Mouse (Mus musculus) retina, adult 2 months (tissue): ENCODE measurements at regions not wholly inside any gene's neighbourhood (a gene's known extent, or its start where the extent isn't known, plus 50 kb on each side); places are given as distances from the start of the nearest gene placed in this dataset.
"Not testable (repeated sequence)": the region's sequence is repeated elsewhere in the genome, so short reads cannot be mapped to it uniquely, and the experiment has no call there.

Experiments
- DNase-seq: peaks from one replicate; pipeline ENCODE4 v3.0.0-alpha.2; 2012; ENCODE audit warnings: low read depth, low spot score

- no peak for DNase-seq
Observed at GRCm38 (mm10) chr6:89140469-89140868, 222.0 kb downstream of the Plxna1 start.

DNA sequence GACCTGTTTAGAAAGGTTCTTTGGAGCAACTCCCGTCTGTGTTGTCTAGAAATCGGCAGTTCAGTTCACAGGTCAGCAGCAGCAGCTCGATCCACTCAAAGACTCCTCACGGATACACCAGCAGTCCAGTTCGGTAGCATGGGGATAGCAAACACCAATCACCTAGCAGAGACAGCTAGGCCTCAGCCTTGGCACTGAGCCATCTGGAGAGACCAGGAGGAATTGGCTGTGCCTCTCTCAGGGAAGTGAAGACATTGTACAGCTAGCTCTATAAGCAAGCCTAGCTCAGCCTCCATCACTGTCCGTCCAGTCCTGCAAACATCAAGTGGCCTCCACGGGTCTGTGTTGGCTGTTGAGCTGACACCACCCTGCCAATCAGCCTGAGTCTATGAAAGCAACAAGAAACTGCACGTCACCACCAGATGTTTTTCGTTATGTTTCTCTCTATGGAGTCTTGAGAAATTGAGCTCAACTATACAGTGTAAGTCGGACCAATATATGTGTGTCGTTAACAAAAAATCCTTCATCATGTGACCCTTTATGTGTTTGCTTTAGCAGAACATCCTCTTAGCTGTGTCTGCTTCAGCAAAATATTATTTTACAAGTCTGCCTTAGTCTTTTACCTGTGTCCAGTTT lies 209.3 kb downstream of the Plxna1 start:
- DNase-seq: no peak

DNA sequence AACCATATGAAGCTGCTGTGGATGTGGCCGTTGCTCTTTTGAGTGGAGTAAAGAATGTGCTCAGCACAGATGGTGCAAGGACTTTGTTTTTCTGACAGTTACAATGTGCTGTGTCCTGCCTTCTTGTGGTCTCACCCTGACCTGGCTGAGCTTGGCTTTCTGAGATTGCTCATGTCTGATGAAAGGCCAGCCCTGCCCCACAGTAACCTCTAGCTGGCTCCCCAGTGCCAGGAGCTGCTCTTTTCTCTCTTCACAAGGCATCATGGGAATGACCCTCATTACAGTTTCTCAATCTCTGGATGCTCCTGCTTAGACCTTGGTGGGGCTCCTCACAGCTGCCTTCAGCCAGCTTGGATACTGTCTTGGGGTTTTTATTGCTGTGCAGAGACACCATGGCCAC lies 204.9 kb downstream of the Plxna1 start:
- DNase-seq: no peak

- DNase-seq: no peak
Observed at GRCm38 (mm10) chr6:89160051-89160450, 202.4 kb downstream of the Plxna1 start.

GRCm38 (mm10) chr6:89161746-89162145 lies 200.7 kb downstream of the Plxna1 start:
- DNase-seq: no peak

DNA sequence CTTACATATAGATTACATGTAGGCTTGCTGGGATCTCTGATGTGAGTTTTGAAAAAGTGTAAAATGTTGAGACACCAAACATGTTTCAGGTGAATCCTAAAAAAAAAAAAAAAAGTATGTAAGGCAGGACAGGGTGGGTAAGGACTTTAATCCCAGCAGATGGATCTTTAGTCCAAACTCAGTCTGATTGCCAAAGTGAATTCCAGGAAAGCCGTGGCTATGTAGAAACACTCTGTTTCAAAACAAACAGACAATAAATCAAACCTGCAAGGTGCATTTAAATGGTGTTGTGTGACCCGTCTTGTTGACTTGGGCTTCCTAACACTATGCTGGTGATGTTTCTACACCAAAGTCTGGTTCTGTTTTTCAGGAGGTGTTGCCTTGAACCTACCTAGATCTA lies 192.9 kb downstream of the Plxna1 start:
- DNase-seq: no peak

DNA sequence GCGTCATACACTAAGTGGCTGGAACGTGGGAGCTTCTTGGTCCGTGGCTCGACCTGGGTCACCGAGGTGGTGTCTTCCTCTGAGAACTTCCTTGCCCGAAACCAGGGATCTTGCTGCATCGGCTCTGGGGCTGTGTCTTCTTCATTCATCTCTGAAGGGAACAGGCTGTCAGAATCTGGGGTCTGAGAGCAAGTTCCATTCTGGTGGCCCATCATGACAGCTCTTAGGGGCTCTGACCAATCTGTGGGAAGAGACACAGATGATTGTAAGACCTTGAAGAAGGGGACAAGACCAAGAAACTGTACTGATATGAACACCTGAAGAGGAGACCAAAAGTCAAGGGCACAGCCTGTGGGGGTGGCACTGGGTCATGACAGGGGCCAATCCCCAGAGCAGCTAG lies 177.5 kb downstream of the Plxna1 start:
- DNase-seq: not testable (repeated sequence)

- not testable (repeated sequence) for DNase-seq
Observed at GRCm38 (mm10) chr6:89200514-89201284, 161.7 kb downstream of the Plxna1 start.

- DNase-seq: no peak
Observed at GRCm38 (mm10) chr6:89215021-89215420, 147.4 kb downstream of the Plxna1 start.

DNA sequence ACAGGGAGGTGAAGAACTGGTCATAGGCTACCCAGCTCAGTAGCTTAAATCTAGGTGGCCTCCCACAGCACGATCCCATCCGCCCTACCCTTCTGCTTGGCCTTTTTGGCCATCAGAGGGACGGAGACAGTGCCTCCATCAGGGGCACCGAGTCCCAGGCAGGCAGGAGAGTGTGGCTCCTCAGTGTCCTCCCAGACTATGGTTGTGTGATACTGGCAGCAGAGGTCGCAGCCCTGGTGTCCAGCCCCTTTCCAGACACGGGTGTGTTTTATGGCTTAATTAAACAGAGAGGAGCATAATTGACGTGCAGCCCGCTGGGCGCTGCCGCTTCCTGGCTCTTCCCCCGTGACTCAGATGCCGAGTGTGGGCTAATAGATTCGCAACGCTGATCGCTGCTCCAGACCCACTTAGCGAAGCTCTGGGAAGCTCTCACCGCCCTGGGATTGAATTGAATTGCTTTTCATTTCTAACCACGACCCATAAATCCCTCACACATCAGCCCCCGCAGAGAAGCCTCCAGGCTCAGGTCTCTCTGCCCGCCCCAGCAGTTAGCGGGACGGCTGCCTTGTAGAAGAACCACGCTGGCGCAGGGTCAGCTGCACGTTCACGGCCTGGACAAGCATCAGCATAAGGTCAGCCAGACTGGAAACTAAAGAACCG lies 126.9 kb downstream of the Plxna1 start:
- DNase-seq: no peak

DNA sequence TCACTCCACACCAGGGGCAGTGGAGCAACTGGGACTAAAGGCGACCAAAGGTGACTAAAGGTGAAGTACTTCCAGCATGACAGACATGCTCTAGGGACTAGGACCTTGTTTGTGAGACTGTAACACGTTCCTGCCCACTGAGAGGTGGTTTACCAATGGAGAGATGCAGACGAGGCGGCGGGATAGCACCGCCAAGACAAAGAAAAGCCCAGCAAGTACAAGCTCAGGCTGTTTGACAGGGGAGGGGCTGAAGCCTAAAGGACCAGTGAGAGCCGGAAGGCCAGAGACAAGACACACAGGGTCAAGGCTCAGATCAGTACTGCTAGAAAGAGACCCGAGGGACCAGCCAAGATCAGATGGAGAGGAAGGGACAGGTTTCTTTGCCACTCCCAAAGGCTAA lies 126.2 kb downstream of the Plxna1 start:
- DNase-seq: no peak

- no peak for DNase-seq
Observed at GRCm38 (mm10) chr6:89236892-89237646, 125.4 kb downstream of the Plxna1 start.

GRCm38 (mm10) chr6:89238871-89239270 lies 123.5 kb downstream of the Plxna1 start:
- no peak for DNase-seq

- DNase-seq: no peak
Observed at GRCm38 (mm10) chr6:89239511-89239910, 122.9 kb downstream of the Plxna1 start.

DNA sequence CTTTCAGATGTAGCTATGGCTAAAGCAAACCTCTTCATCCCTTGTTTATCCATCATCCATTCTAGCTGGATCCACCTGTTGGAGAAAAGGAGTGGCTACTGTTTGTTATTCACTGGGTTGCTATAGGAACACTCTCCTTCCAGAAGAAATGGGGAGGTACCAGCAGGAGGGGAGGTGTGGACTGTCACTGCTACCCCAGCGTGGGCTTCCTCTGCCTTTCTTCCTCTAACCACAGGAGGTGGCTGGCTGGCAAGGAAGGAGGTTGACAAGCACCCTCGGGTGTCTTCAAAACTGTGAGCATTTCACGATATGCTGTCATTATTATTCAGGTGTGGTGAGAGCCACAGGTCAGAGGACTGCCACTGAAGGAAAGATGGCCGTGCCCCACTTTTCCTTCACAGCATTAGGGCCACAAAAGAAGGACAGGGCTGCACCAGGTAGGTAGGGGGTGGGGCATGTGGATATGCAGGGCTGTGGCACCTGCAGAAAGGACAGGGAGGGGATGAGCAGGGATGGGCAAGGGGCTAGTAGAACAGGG lies 122.2 kb downstream of the Plxna1 start:
- DNase-seq: no peak

GRCm38 (mm10) chr6:89242371-89243288 lies 119.8 kb downstream of the Plxna1 start:
- DNase-seq: no peak

DNA sequence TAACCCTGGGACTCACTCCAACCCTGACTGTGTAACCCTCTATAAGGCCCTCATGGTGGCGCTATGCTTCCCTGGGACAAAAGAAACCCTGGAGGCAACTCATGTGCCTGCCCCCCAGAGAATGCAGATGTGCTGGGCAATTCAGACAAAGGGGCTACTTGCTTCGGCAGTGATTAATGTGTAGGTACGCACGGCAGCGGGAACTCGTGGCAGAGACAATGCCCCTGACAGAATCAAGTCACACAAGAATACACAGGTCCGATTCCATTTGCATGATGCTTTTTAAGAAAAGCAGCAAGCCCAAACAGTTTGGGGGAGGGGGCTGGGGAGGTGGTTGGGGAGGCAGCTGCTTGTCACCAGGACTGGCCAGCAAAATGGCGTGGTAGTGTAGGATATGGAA lies 116.9 kb downstream of the Plxna1 start:
- DNase-seq: no peak

GRCm38 (mm10) chr6:89246261-89246660 lies 116.2 kb downstream of the Plxna1 start:
- DNase-seq: no peak

DNA sequence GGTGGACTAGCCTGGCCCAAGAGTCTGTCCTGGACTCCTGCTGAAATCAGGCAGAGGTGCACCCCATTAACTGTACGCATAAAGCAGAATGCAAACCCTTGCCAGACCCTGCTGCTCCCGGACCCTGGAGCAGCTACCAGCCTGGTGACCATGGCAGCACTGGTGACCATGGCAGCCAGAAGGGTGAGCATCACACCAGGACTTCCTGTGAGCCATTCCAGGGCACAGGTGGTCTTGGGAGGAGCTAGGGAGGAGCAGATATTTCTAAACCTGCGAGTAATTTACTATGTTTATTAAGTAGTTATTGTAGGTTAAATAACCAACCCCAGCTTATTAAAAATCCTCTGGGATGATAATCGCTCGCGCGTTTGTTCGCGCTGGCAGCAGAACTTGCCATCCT lies 113.8 kb downstream of the Plxna1 start:
- DNase-seq: no peak

- DNase-seq: no peak
Observed at GRCm38 (mm10) chr6:89249303-89249702, 113.1 kb downstream of the Plxna1 start.

- DNase-seq: no peak
Observed at GRCm38 (mm10) chr6:89251641-89252040, 110.8 kb downstream of the Plxna1 start.
